Mouse (Mus musculus) neural tube, embryonic 13.5 days (tissue): ENCODE results near the gene Cnga4. TPM values are rescaled to one million over a fixed set of nuclear protein-coding genes. Genes with fewer than 3 reads are reported as not detected.

Experiments
- polyA plus RNA-seq: library from polyadenylated mRNA; unstranded; fragments of >200 nt; fragmentation: Nextera tagmentation; extraction: Ambion mirVana; gene quantifications from 2 replicates; pipeline ENCODE4 v1.2.1, GENCODE M21; 2015

The Cnga4 gene
- polyA plus RNA-seq, 1 experiment from 2014 or later, result 0.20 TPM

Other genes starting within 250 kb of the Cnga4 start
- not detected in 2 replicates for gene Olfr684, start 240.9 kb upstream of the Cnga4 start, polyA plus RNA-seq
- not detected in 2 replicates for gene Olfr685, start 218.6 kb upstream of the Cnga4 start, polyA plus RNA-seq
- gene Olfr686, start 197.1 kb upstream of the Cnga4 start, polyA plus RNA-seq, result not detected in 2 replicates
- gene Olfr688, start 116.5 kb upstream of the Cnga4 start, polyA plus RNA-seq, result not detected in 2 replicates
- gene Olfr689, start 93.4 kb upstream of the Cnga4 start, polyA plus RNA-seq, result 0.06 TPM in 1 of 2 replicates, not detected in the other
- not detected in 2 replicates for gene Olfr690, start 70.5 kb upstream of the Cnga4 start, polyA plus RNA-seq
- 0.29 TPM in 1 of 2 replicates, not detected in the other for gene Olfr691, start 62.3 kb upstream of the Cnga4 start, polyA plus RNA-seq
- not detected in 2 replicates for gene Olfr692, start 36.3 kb upstream of the Cnga4 start, polyA plus RNA-seq
- not detected in 2 replicates for gene Gm5901, start 29.5 kb upstream of the Cnga4 start, polyA plus RNA-seq
- 36.7 and 43.2 TPM in 2 replicates for gene Fam160a2, start 4.5 kb upstream of the Cnga4 start, polyA plus RNA-seq
- 2.1 and 2.5 TPM in 2 replicates for gene Cckbr, start 21.2 kb downstream of the Cnga4 start, polyA plus RNA-seq
- 30.8 and 31.6 TPM in 2 replicates for gene Cavin3, start 77.7 kb downstream of the Cnga4 start, polyA plus RNA-seq
- gene Smpd1, start 149.8 kb downstream of the Cnga4 start, polyA plus RNA-seq, result 62.0 and 71.4 TPM in 2 replicates
- gene Apbb1, start 177.1 kb downstream of the Cnga4 start, polyA plus RNA-seq, result 206 and 248 TPM in 2 replicates
- 0.21 and 0.26 TPM in 2 replicates for gene Hpx, start 195.6 kb downstream of the Cnga4 start, polyA plus RNA-seq
- gene Trim3, start 229.0 kb downstream of the Cnga4 start, polyA plus RNA-seq, result 84.1 and 85.4 TPM in 2 replicates
- 166 and 168 TPM in 2 replicates for gene Timm10b, start 235.5 kb downstream of the Cnga4 start, polyA plus RNA-seq
- 81.1 and 82.1 TPM in 2 replicates for gene Arfip2, start 235.8 kb downstream of the Cnga4 start, polyA plus RNA-seq
- 6.1 and 7.1 TPM in 2 replicates for gene Gm45799, start 236.0 kb downstream of the Cnga4 start, polyA plus RNA-seq
- gene Dnhd1, start 246.3 kb downstream of the Cnga4 start, polyA plus RNA-seq, result 1.0 and 1.2 TPM in 2 replicates